Mouse (Mus musculus) lung, postnatal 0 days (tissue): Measurements from ENCODE around the gene Dpp7. TPM values are rescaled to one million over a fixed set of nuclear protein-coding genes. Genes with fewer than 3 reads are reported as not detected.

Experiments
- ATAC-seq: fragments of 200-750 bp; cut with Nextera tagmentation; 2 replicates; pipeline ENCODE4 v1.8.0; 2017; ENCODE audit warnings: moderate library complexity
- DNase-seq: peaks from one replicate; pipeline ENCODE4 v3.0.0-alpha.2; 2016; ENCODE audit warnings: low spot score
- H3K27ac ChIP-seq: fragments of 300-500 bp; sonication (generic); 2 replicates; pipeline ENCODE4 v1.5.1; 2014; ENCODE audit warnings: antibody characterized with exemption, mild to moderate bottlenecking, low read length, mixed read lengths
- H3K27me3 ChIP-seq: fragments of 300-500 bp; sonication (generic); replicated peaks from 2 replicates; pipeline ENCODE4 v1.6.1; 2014; ENCODE audit warnings: low read length, mixed read lengths; ENCODE audit not compliant: insufficient read depth
- H3K36me3 ChIP-seq: fragments of 300-500 bp; sonication (generic); 2 replicates; pipeline ENCODE4 v1.6.1; 2014; ENCODE audit warnings: low read length, mixed read lengths; ENCODE audit not compliant: insufficient read depth
- H3K4me1 ChIP-seq: fragments of 300-500 bp; sonication (generic); 2 replicates; pipeline ENCODE4 v1.6.1; 2014; ENCODE audit warnings: antibody characterized with exemption, low read depth, low read length, mixed read lengths; ENCODE audit not compliant: insufficient read depth
- H3K4me2 ChIP-seq: fragments of 300-500 bp; sonication (generic); replicated peaks from 2 replicates; pipeline ENCODE4 v1.6.1; 2014; ENCODE audit warnings: low read depth, mild to moderate bottlenecking, low read length, moderate library complexity, mixed read lengths
- H3K4me3 ChIP-seq: fragments of 300-500 bp; sonication (generic); 2 replicates; pipeline ENCODE4 v1.5.1; 2014; ENCODE audit warnings: low read depth, low read length
- H3K9ac ChIP-seq: fragments of 300-500 bp; sonication (generic); replicated peaks from 2 replicates; pipeline ENCODE4 v1.6.1; 2014; ENCODE audit warnings: low read depth, mild to moderate bottlenecking
- H3K9me3 ChIP-seq: fragments of 300-500 bp; sonication (generic); 2 replicates; pipeline ENCODE4 v1.6.1; 2016; ENCODE audit warnings: low read length, mixed read lengths
- CTCF ChIP-seq: IDR thresholded peaks from 2 replicates; pipeline ENCODE4 v1.5.1; 2016; ENCODE audit warnings: antibody characterized with exemption, mild to moderate bottlenecking
- EP300 ChIP-seq: IDR thresholded peaks from 2 replicates; pipeline ENCODE4 v1.6.1; 2016; ENCODE audit warnings: antibody characterized with exemption, mild to moderate bottlenecking, control low read depth
- WGBS: fragments of 180-500 bp; shearing (Covaris S2); extraction: QIAGEN DNeasy Blood & Tissue Kit; methylation state at CpG from one replicate; pipeline ENCODE4 v1.1.7; 2014; 5-methylcytosine and 5-hydroxymethylcytosine counted together
- polyA plus RNA-seq: library from polyadenylated mRNA; unstranded; fragments of >200 nt; fragmentation: Nextera tagmentation; extraction: Ambion mirVana; gene quantifications from 2 replicates; pipeline ENCODE4 v1.2.1, GENCODE M21; 2015

Dpp7 gene
- polyA plus RNA-seq, 1 experiment from 2014 or later = 11.1 TPM

- no peak within 1 kb of the TSS for H3K4me2 ChIP-seq
- peaks cover 23% of the 10 kb centered on the region for H3K27me3 ChIP-seq
- ATAC-seq = no peak
- TF ChIP-seq EP300 (no peak), CTCF (no peak)
- H3K4me3 ChIP-seq = no peak within 1 kb of the TSS
- no peak within 1 kb of the TSS for H3K27ac ChIP-seq
- H3K9me3 ChIP-seq = no peaks in the 10 kb centered on the region
- DNase-seq = no peak
- 52% methylated on average over 8 of the region's 8 CpGs for whole genome bisulfite sequencing
- H3K36me3 ChIP-seq = no peaks in the 10 kb centered on the region
- no peak within 1 kb of the TSS for H3K9ac ChIP-seq
- H3K4me1 ChIP-seq = peaks cover 7% of the 10 kb centered on the region; the same call in 1 of the 2 replicates
Observed at GRCm38 (mm10) chr2:25399051-25399450, 42.9 kb upstream of the Dpp7 start, which contains the start of gene Npdc1. Gene Npdc1, plus strand, starts transcription at chr2:25399351.

- Histone ChIP-seq H3K27me3 (peaks cover 20% of the 10 kb centered on the region), H3K4me1 (peaks cover 7% of the 10 kb centered on the region; the same call in 1 of the 2 replicates), H3K27ac (no peak overlapping the region), H3K9me3 (no peaks in the 10 kb centered on the region), H3K36me3 (no peaks in the 10 kb centered on the region), H3K9ac (no peak overlapping the region), H3K4me2 (no peak overlapping the region), H3K4me3 (no peak overlapping the region)
- WGBS = 86% methylated on average over 7 of the region's 7 CpGs
- no peak for ATAC-seq
- no peak for DNase-seq
- no peak for TF ChIP-seq EP300
- no peak for TF ChIP-seq CTCF
Observed at GRCm38 (mm10) chr2:25398065-25398464, 41.9 kb upstream of the Dpp7 start.

- 59% methylated on average over 1 of the region's 1 CpGs for WGBS
- Histone ChIP-seq H3K27me3 (peaks cover 9% of the 10 kb centered on the region; the same call in 1 of the 2 replicates), H3K9me3 (no peaks in the 10 kb centered on the region), H3K9ac (no peak overlapping the region), H3K36me3 (no peaks in the 10 kb centered on the region), H3K4me1 (peaks cover 7% of the 10 kb centered on the region; the same call in 1 of the 2 replicates), H3K4me2 (no peak overlapping the region), H3K27ac (no peak overlapping the region), H3K4me3 (no peak overlapping the region)
- no peak for ATAC-seq
- DNase-seq = no peak
- TF ChIP-seq CTCF = no peak
- no peak for TF ChIP-seq EP300
Observed at GRCm38 (mm10) chr2:25397010-25397409, 40.9 kb upstream of the Dpp7 start.

GRCm38 (mm10) chr2:25396597-25396983, 40.4 kb upstream of the Dpp7 start:
- H3K4me2 ChIP-seq = peak overlapping the region; percentile 73
- no peak for DNase-seq
- H3K9ac ChIP-seq = no peak overlapping the region
- H3K27ac ChIP-seq = no peak overlapping the region
- peaks cover 9% of the 10 kb centered on the region; the same call in 1 of the 2 replicates for H3K27me3 ChIP-seq
- peaks cover 7% of the 10 kb centered on the region; the same call in 1 of the 2 replicates for H3K4me1 ChIP-seq
- WGBS = 29% methylated on average over 3 of the region's 3 CpGs
- H3K4me3 ChIP-seq = peak overlapping the region; percentile 36; the same call in 1 of the 2 replicates
- no peaks in the 10 kb centered on the region for H3K9me3 ChIP-seq
- TF ChIP-seq EP300 = no peak
- no peak for TF ChIP-seq CTCF
- no peaks in the 10 kb centered on the region for H3K36me3 ChIP-seq
- ATAC-seq = no peak

- Histone ChIP-seq H3K4me1 (peaks cover 7% of the 10 kb centered on the region; the same call in 1 of the 2 replicates), H3K4me2 (peak within 1 kb of the TSS; percentile 73), H3K27ac (no peak within 1 kb of the TSS), H3K36me3 (no peaks in the 10 kb centered on the region), H3K9me3 (no peaks in the 10 kb centered on the region), H3K9ac (0 out of 2 replicates have a peak within 1 kb of the TSS, but pooled peaks have one; percentile 10), H3K27me3 (peaks cover 9% of the 10 kb centered on the region; the same call in 1 of the 2 replicates), H3K4me3 (peak within 1 kb of the TSS; percentile 36)
- WGBS = 2% methylated on average over 55 of the region's 57 CpGs
- peak; percentile 45 for TF ChIP-seq CTCF
- TF ChIP-seq EP300 = no peak
- DNase-seq (peak; percentile 69), ATAC-seq (peak; percentile 84)
Observed at GRCm38 (mm10) chr2:25395721-25396596, 39.8 kb upstream of the Dpp7 start, which contains the start of gene Entpd2. Gene Entpd2, plus strand, starts transcription at chr2:25395874.
